In genomic region chr6:72519303-72519702, GRCm38 (mm10) we compare ENCODE assay signal across 14 mouse cellular contexts. TPM values are rescaled to one million over a fixed set of nuclear protein-coding genes. Genes with fewer than 3 reads are reported as not detected.
A peak's percentile ranks its signal among the peaks of the same experiment; 100 is the strongest.
DNase-seq lines count a peak whose midpoint lies in the region; ATAC-seq lines count a peak whose summit lies in the region.
"Had no signal": no experiment of that assay in that cellular context is flagged by ENCODE, and none has a peak within 500 bp of the region (broad histone marks: within the 10 kb centered on the region; RNA-seq: fewer than 3 reads in every experiment).

No protein-coding gene starts in this region.

- H3K4me1 ChIP-seq in lung, embryonic 16.5 days (replicated peaks; ENCODE audit: control insufficient read depth, insufficient read depth, low read length) = peaks cover 8% of the 10 kb centered on the region
- H3K4me1 ChIP-seq in forebrain, embryonic 14.5 days (ENCODE audit: control insufficient read depth, insufficient read depth, low read length) = peaks cover 20% of the 10 kb centered on the region
- H3K4me1 ChIP-seq in limb, embryonic 10.5 days = peaks cover 21% of the 10 kb centered on the region
- peaks cover 26% of the 10 kb centered on the region for H3K4me1 ChIP-seq in neural tube, embryonic 14.5 days (ENCODE audit: control insufficient read depth, insufficient read depth, low read length)

- no peak overlapping the region for H3K9ac ChIP-seq in lung, embryonic 16.5 days (ENCODE audit: low read length)
- no peak overlapping the region for H3K9ac ChIP-seq in forebrain, embryonic 14.5 days (ENCODE audit: low read length)
- H3K9ac ChIP-seq in neural tube, embryonic 14.5 days (replicated peaks; ENCODE audit: low read depth, low read length) = peak overlapping the region; percentile 22; the same call in 1 of the 2 replicates
- H3K9ac ChIP-seq: embryonic facial prominence, embryonic 15.5 days; kidney, embryonic 15.5 days had no signal

- WGBS in lung, embryonic 16.5 days = 36% methylated on average over 8 of the region's 8 CpGs
- WGBS in forebrain, embryonic 14.5 days = 26% methylated on average over 8 of the region's 8 CpGs
- 29% methylated on average over 8 of the region's 8 CpGs for WGBS in limb, embryonic 10.5 days
- WGBS in neural tube, embryonic 14.5 days = 16% methylated on average over 8 of the region's 8 CpGs

- no peaks in the 10 kb centered on the region for H3K9me3 ChIP-seq in lung, embryonic 16.5 days (ENCODE audit: control insufficient read depth, low read length)
- H3K9me3 ChIP-seq in forebrain, embryonic 14.5 days (replicated peaks; ENCODE audit: control insufficient read depth, low read length) = no peaks in the 10 kb centered on the region
- no peaks in the 10 kb centered on the region for H3K9me3 ChIP-seq in limb, embryonic 10.5 days (replicated peaks)
- no peaks in the 10 kb centered on the region for H3K9me3 ChIP-seq in neural tube, embryonic 14.5 days (ENCODE audit: control insufficient read depth, low read length)
- H3K9me3 ChIP-seq: embryonic facial prominence, embryonic 15.5 days; kidney, embryonic 15.5 days had no signal

- 0 out of 2 replicates have a peak, but pooled peaks have one; percentile 45 for ATAC-seq in lung, embryonic 16.5 days (ENCODE audit: low read depth)
- peak; percentile 42 for ATAC-seq in forebrain, embryonic 14.5 days
- peak; percentile 42 for ATAC-seq in neural tube, embryonic 14.5 days (ENCODE audit: low read depth)

- H3K36me3 ChIP-seq in lung, embryonic 16.5 days (ENCODE audit: control insufficient read depth, insufficient read depth, low read length) = no peaks in the 10 kb centered on the region
- H3K36me3 ChIP-seq in forebrain, embryonic 14.5 days (ENCODE audit: control insufficient read depth, insufficient read depth, low read length) = no peaks in the 10 kb centered on the region
- no peaks in the 10 kb centered on the region for H3K36me3 ChIP-seq in limb, embryonic 10.5 days
- H3K36me3 ChIP-seq in neural tube, embryonic 14.5 days (ENCODE audit: control insufficient read depth, insufficient read depth, low read length) = no peaks in the 10 kb centered on the region
- H3K36me3 ChIP-seq: embryonic facial prominence, embryonic 15.5 days; kidney, embryonic 15.5 days had no signal

- no peak overlapping the region for H3K4me3 ChIP-seq in lung, embryonic 16.5 days (ENCODE audit: low read length)
- H3K4me3 ChIP-seq in forebrain, embryonic 14.5 days (ENCODE audit: low read depth, low read length) = no peak overlapping the region
- H3K4me3 ChIP-seq in limb, embryonic 10.5 days = no peak overlapping the region; the same call in 1 of the 2 replicates
- H3K4me3 ChIP-seq in neural tube, embryonic 14.5 days (ENCODE audit: low read depth, low read length) = 0 out of 2 replicates have a peak overlapping the region, but pooled peaks have one; percentile 1
- H3K4me3 ChIP-seq: embryonic facial prominence, embryonic 15.5 days; kidney, embryonic 15.5 days had no signal

- no peaks in the 10 kb centered on the region for H3K27me3 ChIP-seq in lung, embryonic 16.5 days (ENCODE audit: control insufficient read depth, insufficient read depth, low read depth, low read length)
- no peaks in the 10 kb centered on the region for H3K27me3 ChIP-seq in forebrain, embryonic 14.5 days (replicated peaks; ENCODE audit: control insufficient read depth, insufficient read depth, low read length)
- no peaks in the 10 kb centered on the region for H3K27me3 ChIP-seq in limb, embryonic 10.5 days (ENCODE audit: low read depth, poor library complexity, severe bottlenecking)
- no peaks in the 10 kb centered on the region for H3K27me3 ChIP-seq in neural tube, embryonic 14.5 days (ENCODE audit: control insufficient read depth, insufficient read depth, low read length)
- H3K27me3 ChIP-seq: CH12.LX; embryonic facial prominence, embryonic 15.5 days; kidney, embryonic 15.5 days had no signal

- no peak overlapping the region for H3K4me2 ChIP-seq in lung, embryonic 16.5 days (ENCODE audit: low read depth, low read length)
- H3K4me2 ChIP-seq in forebrain, embryonic 14.5 days (ENCODE audit: low read length) = peak overlapping the region; percentile 23
- peak overlapping the region; percentile 37 for H3K4me2 ChIP-seq in neural tube, embryonic 14.5 days (ENCODE audit: low read depth, low read length)

- no peak for DNase-seq in lung, adult 18-20 months
- DNase-seq in forebrain, embryonic 14.5 days (ENCODE audit: low spot score) = no peak
- no peak for DNase-seq in limb, embryonic 10.5 days (ENCODE audit: low spot score)
- no peak for DNase-seq in cerebellum, adult 18-20 months
- no peak for DNase-seq in embryo, embryonic 10 days (ENCODE audit: low spot score)
- no peak for DNase-seq in right cerebral cortex, postnatal 4 days
- DNase-seq: cerebellum, adult 8-10 months had no signal

- no peak overlapping the region for H3K27ac ChIP-seq in lung, embryonic 16.5 days (ENCODE audit: low read length)
- peak overlapping the region; percentile 94 for H3K27ac ChIP-seq in forebrain, embryonic 14.5 days (ENCODE audit: low read depth, low read length)
- peak overlapping the region; percentile 78 for H3K27ac ChIP-seq in limb, embryonic 10.5 days
- H3K27ac ChIP-seq in neural tube, embryonic 14.5 days (ENCODE audit: low read depth, low read length) = peak overlapping the region; percentile 97
- H3K27ac ChIP-seq: embryonic facial prominence, embryonic 15.5 days had no signal

RNA-seq across cellular contexts. Expression of gene Sh2d6, which starts 2.2 kb away (rescaled TPM):
- not detected in 2 replicates for polyA plus RNA-seq in lung, embryonic 16.5 days (2015; fragmentation: Nextera tagmentation; extraction: Ambion mirVana)
- polyA plus RNA-seq in forebrain, embryonic 14.5 days (2014; fragmentation: Nextera tagmentation; extraction: Ambion mirVana) = 0.60 TPM in 1 of 2 replicates, not detected in the other
- 0.15 TPM in 1 of 2 replicates, not detected in the other for polyA plus RNA-seq in limb, embryonic 10.5 days (2016; fragmentation: Nextera tagmentation; extraction: Ambion mirVana)
- polyA plus RNA-seq in neural tube, embryonic 14.5 days (2014; fragmentation: Nextera tagmentation; extraction: Ambion mirVana) = 0.22 and 1.2 TPM in 2 replicates
- polyA plus RNA-seq: heart, postnatal 0 days; liver, embryonic 16.5 days had no signal

RNA-seq across cellular contexts. Expression of gene Capg, which starts 24.9 kb away (rescaled TPM):
- 75.8 and 82.9 TPM in 2 replicates for polyA plus RNA-seq in lung, embryonic 16.5 days (2015; fragmentation: Nextera tagmentation; extraction: Ambion mirVana)
- polyA plus RNA-seq in forebrain, embryonic 14.5 days (2014; fragmentation: Nextera tagmentation; extraction: Ambion mirVana) = 6.0 and 6.3 TPM in 2 replicates
- 20.8 and 23.3 TPM in 2 replicates for polyA plus RNA-seq in limb, embryonic 10.5 days (2016; fragmentation: Nextera tagmentation; extraction: Ambion mirVana)
- polyA plus RNA-seq in neural tube, embryonic 14.5 days (2014; fragmentation: Nextera tagmentation; extraction: Ambion mirVana) = 3.4 and 9.0 TPM in 2 replicates
